Mouse (Mus musculus): ENCODE measurements around the gene Igf2bp3. TPM values are rescaled to one million over a fixed set of nuclear protein-coding genes. Genes with fewer than 3 reads are reported as not detected.

Gene Igf2bp3
- polyA plus RNA-seq, 1 experiment from 2014 or later = 94.0 TPM

DNA sequence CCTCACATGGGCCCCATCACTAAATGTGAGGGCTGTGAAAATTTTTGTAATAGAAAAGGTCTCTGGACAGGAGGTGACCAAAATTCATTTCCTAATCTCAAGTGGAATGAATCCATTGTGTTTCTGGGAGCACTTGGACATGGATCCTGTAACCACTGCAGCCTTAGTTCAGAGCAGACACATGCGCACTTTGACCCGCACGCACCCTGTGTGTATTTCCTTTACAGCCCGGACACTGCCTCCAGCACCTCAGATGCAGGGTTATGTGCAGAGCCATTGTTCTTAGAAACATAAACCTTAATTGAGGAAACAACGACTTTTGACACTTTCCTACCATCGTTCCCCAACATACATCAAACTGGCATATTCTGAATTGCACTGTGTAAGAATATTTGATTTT is 100.3 kb downstream of the Igf2bp3 start:
- H3K9ac ChIP-seq = no peak overlapping the region
- no peak overlapping the region for H3K27ac ChIP-seq
- H3K4me3 ChIP-seq = no peak overlapping the region
- no peaks in the 10 kb centered on the region for H3K9me3 ChIP-seq
- H3K27me3 ChIP-seq (replicated peaks) = no peaks in the 10 kb centered on the region
- WGBS = 79% methylated on average over 6 of the region's 6 CpGs
- H3K4me2 ChIP-seq (replicated peaks) = no peak overlapping the region
- no peaks in the 10 kb centered on the region for H3K4me1 ChIP-seq
- H3K36me3 ChIP-seq = peaks cover 19% of the 10 kb centered on the region
- ATAC-seq (ENCODE audit: low FRiP score, low read depth) = no peak

GRCm38 (mm10) chr6:49113895-49114294 is 100.9 kb downstream of the Igf2bp3 start:
- peaks cover 24% of the 10 kb centered on the region for H3K36me3 ChIP-seq
- H3K9me3 ChIP-seq = no peaks in the 10 kb centered on the region
- ATAC-seq (ENCODE audit: low FRiP score, low read depth) = no peak
- no peak overlapping the region for H3K9ac ChIP-seq
- no peak overlapping the region for H3K4me3 ChIP-seq
- 48% methylated on average over 7 of the region's 7 CpGs for WGBS
- H3K4me1 ChIP-seq = no peaks in the 10 kb centered on the region
- H3K27ac ChIP-seq = no peak overlapping the region
- no peaks in the 10 kb centered on the region for H3K27me3 ChIP-seq (replicated peaks)
- no peak overlapping the region for H3K4me2 ChIP-seq (replicated peaks)

DNA sequence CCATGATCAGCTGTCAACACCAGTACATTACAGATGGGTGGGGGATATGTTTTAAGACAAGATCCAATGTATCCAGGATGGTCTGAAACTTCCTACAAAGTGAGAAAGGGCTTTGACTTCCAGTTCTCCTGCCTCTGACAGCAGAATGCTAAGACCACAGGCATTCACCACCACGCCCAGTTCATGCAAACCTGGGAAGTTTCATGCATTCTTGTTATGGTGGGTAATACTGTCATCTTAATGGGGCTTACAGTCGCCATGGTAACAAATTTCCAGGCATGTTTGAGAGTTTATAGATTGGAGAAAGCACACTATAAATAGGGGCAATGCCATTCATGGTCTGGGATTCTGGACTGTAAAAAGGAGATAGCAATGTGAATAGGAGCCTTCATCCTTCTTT is 105.6 kb downstream of the Igf2bp3 start:
- no peak overlapping the region for H3K4me2 ChIP-seq (replicated peaks)
- no peaks in the 10 kb centered on the region for H3K27me3 ChIP-seq (replicated peaks)
- H3K4me1 ChIP-seq = no peaks in the 10 kb centered on the region
- H3K9ac ChIP-seq = no peak overlapping the region
- no peaks in the 10 kb centered on the region for H3K9me3 ChIP-seq
- H3K27ac ChIP-seq = no peak overlapping the region
- ATAC-seq (ENCODE audit: low FRiP score, low read depth) = no peak
- H3K4me3 ChIP-seq = no peak overlapping the region
- WGBS = 92% methylated on average over 2 of the region's 2 CpGs
- peaks cover 47% of the 10 kb centered on the region for H3K36me3 ChIP-seq

DNA sequence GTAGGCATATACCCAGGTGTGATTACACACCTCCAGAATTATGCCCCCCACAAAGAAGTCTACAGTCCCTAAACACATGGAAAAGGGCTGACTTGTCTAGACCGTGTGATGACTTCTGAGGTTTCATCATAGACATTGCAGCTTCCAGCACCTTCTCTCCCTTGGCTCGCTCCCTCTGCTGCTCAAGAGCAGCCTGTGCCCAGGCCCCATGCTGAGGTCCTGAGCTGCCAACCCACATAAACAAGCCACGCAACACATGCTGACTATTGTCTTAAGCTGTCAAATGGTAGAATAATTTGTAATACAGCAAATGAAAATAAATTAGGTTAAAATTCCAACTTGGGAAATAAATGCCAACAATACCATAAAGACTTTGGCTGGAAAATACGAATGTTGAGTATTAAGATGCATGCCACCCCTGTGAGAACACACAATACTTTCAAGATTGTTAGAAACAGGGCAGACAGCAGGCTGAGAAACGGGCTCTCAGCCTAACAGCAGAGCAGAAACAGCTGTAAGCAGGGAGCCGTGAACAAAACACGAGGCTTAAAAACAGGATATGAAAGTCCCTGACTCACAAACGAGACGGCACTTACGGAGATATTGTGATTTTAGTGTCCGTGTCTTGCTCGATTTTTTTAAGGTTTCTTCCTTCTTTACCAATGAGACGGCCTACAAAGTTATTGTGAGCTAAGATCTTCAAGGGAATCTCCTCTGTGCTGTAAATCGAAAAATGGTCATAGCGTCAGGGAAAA is 107.8 kb downstream of the Igf2bp3 start:
- peaks cover 64% of the 10 kb centered on the region for H3K36me3 ChIP-seq

DNA sequence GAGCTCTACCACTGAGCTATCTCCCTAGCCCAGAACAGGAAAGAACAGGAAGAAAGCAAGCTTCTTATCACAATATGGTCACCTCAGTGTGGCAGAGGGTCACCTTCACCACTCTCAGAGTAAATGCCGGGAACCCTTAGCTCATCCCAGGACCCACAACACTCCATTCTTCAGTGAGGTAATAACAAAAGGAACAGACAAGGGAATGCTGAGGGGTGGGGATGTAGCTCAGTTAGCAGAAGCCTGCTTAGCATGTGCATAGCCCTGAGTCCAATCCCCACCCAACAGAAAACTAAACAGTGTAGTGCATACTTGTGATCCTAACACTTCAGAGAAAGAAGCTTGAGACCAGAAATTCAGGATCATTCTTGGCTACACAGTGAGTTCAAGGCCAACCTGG is 115.7 kb downstream of the Igf2bp3 start:
- H3K27me3 ChIP-seq (replicated peaks) = no peaks in the 10 kb centered on the region
- H3K4me1 ChIP-seq = no peaks in the 10 kb centered on the region
- no peak overlapping the region for H3K9ac ChIP-seq
- H3K4me2 ChIP-seq (replicated peaks) = no peak overlapping the region
- no peak overlapping the region for H3K27ac ChIP-seq
- peaks cover 69% of the 10 kb centered on the region for H3K36me3 ChIP-seq
- ATAC-seq (ENCODE audit: low FRiP score, low read depth) = no peak
- no peak overlapping the region for H3K4me3 ChIP-seq
- 83% methylated on average over 1 of the region's 1 CpGs for WGBS
- no peaks in the 10 kb centered on the region for H3K9me3 ChIP-seq

More for the DNA sequence above, 107.8 kb downstream of the Igf2bp3 start:
- no peak overlapping the region for H3K4me3 ChIP-seq
- no peak overlapping the region for H3K9ac ChIP-seq
- ATAC-seq (ENCODE audit: low FRiP score, low read depth) = no peak
- H3K4me2 ChIP-seq (replicated peaks) = no peak overlapping the region
- 95% methylated on average over 15 of the region's 15 CpGs for WGBS
- no peaks in the 10 kb centered on the region for H3K4me1 ChIP-seq
- H3K27me3 ChIP-seq (replicated peaks) = no peaks in the 10 kb centered on the region
- H3K27ac ChIP-seq = no peak overlapping the region
- no peaks in the 10 kb centered on the region for H3K9me3 ChIP-seq

DNA sequence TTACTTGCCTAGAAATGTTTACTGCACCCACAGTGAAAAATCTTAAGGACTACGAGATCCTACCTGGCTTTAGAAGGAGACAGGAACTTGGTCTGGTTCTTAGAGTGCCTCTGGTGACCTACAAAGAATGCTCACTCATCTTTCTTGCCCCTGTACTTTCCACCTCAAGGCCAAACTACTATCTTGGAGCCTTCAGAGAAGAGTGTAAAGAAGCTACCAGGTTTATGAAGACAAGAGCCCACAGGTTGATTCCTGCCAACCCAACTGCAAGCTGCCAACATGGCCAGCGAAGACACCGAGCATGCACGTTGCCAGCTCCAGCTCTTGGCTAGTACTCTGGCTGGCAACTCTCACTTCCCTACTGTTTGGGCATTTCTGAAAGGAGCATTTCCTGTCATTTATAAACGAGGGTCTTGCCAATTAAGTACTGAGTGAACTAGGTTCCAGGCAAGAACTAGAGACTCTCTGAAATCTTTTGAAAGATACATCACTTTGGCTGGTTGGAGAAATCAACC is 117.1 kb downstream of the Igf2bp3 start:
- Histone ChIP-seq H3K4me1 (no peaks in the 10 kb centered on the region), H3K9ac (no peak overlapping the region), H3K36me3 (peaks cover 71% of the 10 kb centered on the region), H3K4me3 (no peak overlapping the region), H3K9me3 (no peaks in the 10 kb centered on the region), H3K27ac (no peak overlapping the region), H3K4me2 (replicated peaks) (no peak overlapping the region), H3K27me3 (replicated peaks) (no peaks in the 10 kb centered on the region)
- ATAC-seq (ENCODE audit: low FRiP score, low read depth) = no peak
- WGBS = 91% methylated on average over 5 of the region's 5 CpGs

DNA sequence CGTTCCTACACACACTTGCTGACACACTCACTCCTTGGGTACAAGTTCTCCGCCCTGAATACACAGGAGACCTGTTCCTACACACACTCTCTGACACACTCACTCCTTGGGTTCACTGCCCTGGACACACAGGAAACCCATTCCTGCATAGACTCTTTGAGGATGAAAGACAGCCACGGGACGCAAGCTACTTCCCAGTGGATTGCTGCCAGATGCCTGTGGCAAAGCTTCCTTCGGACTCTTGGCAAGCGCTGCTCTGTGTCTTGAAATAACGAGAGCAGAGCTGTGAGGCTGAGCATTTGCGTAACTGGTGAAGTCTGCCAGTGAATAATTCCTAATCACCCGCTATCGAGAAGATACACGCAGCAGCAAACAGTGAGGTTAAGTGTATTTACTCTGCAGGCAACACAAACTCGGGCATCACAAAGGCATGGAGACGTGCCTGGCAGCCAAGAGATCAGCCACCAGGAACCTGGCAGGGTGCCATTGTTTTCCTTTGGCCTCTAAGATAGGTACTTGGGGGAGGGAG is 117.8 kb downstream of the Igf2bp3 start:
- Histone ChIP-seq H3K9me3 (no peaks in the 10 kb centered on the region), H3K36me3 (peaks cover 69% of the 10 kb centered on the region), H3K27me3 (replicated peaks) (no peaks in the 10 kb centered on the region), H3K9ac (no peak overlapping the region), H3K4me1 (no peaks in the 10 kb centered on the region), H3K4me3 (no peak overlapping the region), H3K27ac (no peak overlapping the region), H3K4me2 (replicated peaks) (no peak overlapping the region)
- WGBS = 74% methylated on average over 13 of the region's 13 CpGs
- ATAC-seq (ENCODE audit: low FRiP score, low read depth) = no peak

DNA sequence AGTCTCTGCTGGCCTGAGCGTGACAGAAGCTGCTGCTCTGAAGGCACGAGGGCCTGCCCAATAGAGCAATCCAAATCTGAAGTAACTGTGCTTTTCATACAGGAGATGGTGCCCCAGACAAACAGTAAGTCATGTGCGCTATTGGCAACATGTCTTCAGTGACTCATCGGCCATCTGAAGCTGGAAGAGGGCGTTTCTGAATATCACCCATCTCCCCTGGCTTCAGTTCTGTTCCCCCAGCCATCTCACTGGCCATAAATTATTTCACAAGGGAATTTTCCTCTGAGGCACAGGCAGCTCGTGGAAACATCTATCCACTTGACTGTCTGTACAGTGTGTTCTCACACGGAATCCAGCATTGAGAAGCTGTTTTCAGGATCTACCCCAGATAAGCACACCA is 118.3 kb downstream of the Igf2bp3 start:
- no peaks in the 10 kb centered on the region for H3K27me3 ChIP-seq (replicated peaks)
- no peak overlapping the region for H3K9ac ChIP-seq
- WGBS = 83% methylated on average over 7 of the region's 7 CpGs
- peaks cover 73% of the 10 kb centered on the region for H3K36me3 ChIP-seq
- H3K4me2 ChIP-seq (replicated peaks) = no peak overlapping the region
- no peak for ATAC-seq (ENCODE audit: low FRiP score, low read depth)
- H3K4me3 ChIP-seq = no peak overlapping the region
- H3K27ac ChIP-seq = no peak overlapping the region
- no peaks in the 10 kb centered on the region for H3K9me3 ChIP-seq
- no peaks in the 10 kb centered on the region for H3K4me1 ChIP-seq

DNA sequence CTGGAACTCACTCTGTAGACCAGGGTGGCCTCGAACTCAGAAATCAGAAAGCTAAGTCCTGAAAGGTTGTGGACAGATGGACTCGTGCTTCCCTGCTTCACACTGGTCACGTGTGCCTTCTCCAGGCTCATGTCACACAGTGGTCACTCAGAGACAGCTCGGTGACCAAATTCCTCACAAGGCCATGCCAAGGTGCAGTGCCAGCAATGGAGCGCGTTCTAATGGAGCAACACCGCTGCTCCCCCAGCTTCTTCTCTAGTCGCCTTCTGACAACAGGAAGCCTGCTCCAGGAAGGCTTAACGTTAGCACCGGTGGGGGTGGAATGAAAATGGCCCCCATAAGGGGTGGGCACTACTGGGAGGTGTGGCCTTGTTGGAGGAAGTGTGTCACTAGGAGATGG is 119.8 kb downstream of the Igf2bp3 start:
- WGBS = 94% methylated on average over 10 of the region's 10 CpGs
- no peaks in the 10 kb centered on the region for H3K9me3 ChIP-seq
- no peak overlapping the region for H3K9ac ChIP-seq
- H3K4me2 ChIP-seq (replicated peaks) = no peak overlapping the region
- no peaks in the 10 kb centered on the region for H3K27me3 ChIP-seq (replicated peaks)
- H3K27ac ChIP-seq = no peak overlapping the region
- no peak overlapping the region for H3K4me3 ChIP-seq
- H3K36me3 ChIP-seq = peaks cover 75% of the 10 kb centered on the region
- H3K4me1 ChIP-seq = no peaks in the 10 kb centered on the region
- no peak for ATAC-seq (ENCODE audit: low FRiP score, low read depth)

- Histone ChIP-seq H3K27me3 (replicated peaks) (no peaks in the 10 kb centered on the region), H3K9me3 (no peaks in the 10 kb centered on the region), H3K27ac (no peak overlapping the region), H3K4me1 (no peaks in the 10 kb centered on the region), H3K4me2 (replicated peaks) (no peak overlapping the region), H3K9ac (no peak overlapping the region), H3K4me3 (no peak overlapping the region), H3K36me3 (peaks cover 42% of the 10 kb centered on the region)
- no peak for ATAC-seq (ENCODE audit: low FRiP score, low read depth)
- WGBS = 92% methylated on average over 4 of the region's 4 CpGs
Measured at GRCm38 (mm10) chr6:49083008-49083407, 131.7 kb downstream of the Igf2bp3 start.

DNA sequence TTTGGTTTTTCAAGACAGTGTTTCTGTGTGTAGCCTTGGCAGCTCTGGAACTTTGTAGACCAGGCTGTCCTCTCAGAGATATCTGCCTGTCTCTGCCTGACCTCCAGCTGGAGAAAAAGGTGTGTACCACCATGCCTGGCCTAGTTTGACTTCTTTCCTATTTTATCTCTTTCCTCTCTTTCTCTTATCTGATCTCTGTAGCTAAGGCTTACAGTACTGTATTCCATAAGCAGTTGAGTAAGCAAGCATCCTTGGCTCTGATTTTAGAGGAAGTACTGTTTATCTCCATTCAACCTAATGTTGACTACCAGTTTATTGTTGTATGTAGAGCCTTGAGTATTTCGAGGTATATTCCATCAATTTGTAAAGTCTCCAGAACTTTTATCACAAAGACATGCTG is 135.4 kb downstream of the Igf2bp3 start:
- no peaks in the 10 kb centered on the region for H3K27me3 ChIP-seq (replicated peaks)
- no peak for ATAC-seq (ENCODE audit: low FRiP score, low read depth)
- no peak overlapping the region for H3K4me3 ChIP-seq
- no peak overlapping the region for H3K9ac ChIP-seq
- no peak overlapping the region for H3K27ac ChIP-seq
- H3K4me2 ChIP-seq (replicated peaks) = no peak overlapping the region
- H3K9me3 ChIP-seq = no peaks in the 10 kb centered on the region
- peaks cover 14% of the 10 kb centered on the region for H3K36me3 ChIP-seq
- H3K4me1 ChIP-seq = peaks cover 9% of the 10 kb centered on the region
- 96% methylated on average over 1 of the region's 1 CpGs for WGBS

- WGBS = 79% methylated on average over 2 of the region's 2 CpGs
- ATAC-seq (ENCODE audit: low FRiP score, low read depth) = no peak
- Histone ChIP-seq H3K9ac (no peak overlapping the region), H3K27ac (no peak overlapping the region), H3K4me1 (peaks cover 11% of the 10 kb centered on the region), H3K9me3 (no peaks in the 10 kb centered on the region), H3K27me3 (replicated peaks) (no peaks in the 10 kb centered on the region), H3K4me3 (no peak overlapping the region), H3K36me3 (no peaks in the 10 kb centered on the region), H3K4me2 (replicated peaks) (no peak overlapping the region)
Measured at GRCm38 (mm10) chr6:49077894-49078293, 136.9 kb downstream of the Igf2bp3 start.

GRCm38 (mm10) chr6:49074117-49074490 is 140.7 kb downstream of the Igf2bp3 start:
- WGBS = 2% methylated on average over 19 of the region's 19 CpGs
- no peaks in the 10 kb centered on the region for H3K27me3 ChIP-seq (replicated peaks)
- peak overlapping the region; percentile 97 for H3K4me3 ChIP-seq
- ATAC-seq (ENCODE audit: low FRiP score, low read depth) = peak; percentile 62
- H3K27ac ChIP-seq = no peak overlapping the region
- peaks cover 11% of the 10 kb centered on the region for H3K4me1 ChIP-seq
- H3K36me3 ChIP-seq = no peaks in the 10 kb centered on the region
- peak overlapping the region; percentile 90 for H3K9ac ChIP-seq
- H3K4me2 ChIP-seq (replicated peaks) = peak overlapping the region; percentile 90
- no peaks in the 10 kb centered on the region for H3K9me3 ChIP-seq

Data from neural tube, embryonic 12.5 days (tissue).